Mouse (Mus musculus): Measurements from ENCODE around the gene Lrrc45.
"Not testable (repeated sequence)": the region's sequence is repeated elsewhere in the genome, so short reads cannot be mapped to it uniquely, and the experiment has no call there.

Lrrc45 gene

DNA sequence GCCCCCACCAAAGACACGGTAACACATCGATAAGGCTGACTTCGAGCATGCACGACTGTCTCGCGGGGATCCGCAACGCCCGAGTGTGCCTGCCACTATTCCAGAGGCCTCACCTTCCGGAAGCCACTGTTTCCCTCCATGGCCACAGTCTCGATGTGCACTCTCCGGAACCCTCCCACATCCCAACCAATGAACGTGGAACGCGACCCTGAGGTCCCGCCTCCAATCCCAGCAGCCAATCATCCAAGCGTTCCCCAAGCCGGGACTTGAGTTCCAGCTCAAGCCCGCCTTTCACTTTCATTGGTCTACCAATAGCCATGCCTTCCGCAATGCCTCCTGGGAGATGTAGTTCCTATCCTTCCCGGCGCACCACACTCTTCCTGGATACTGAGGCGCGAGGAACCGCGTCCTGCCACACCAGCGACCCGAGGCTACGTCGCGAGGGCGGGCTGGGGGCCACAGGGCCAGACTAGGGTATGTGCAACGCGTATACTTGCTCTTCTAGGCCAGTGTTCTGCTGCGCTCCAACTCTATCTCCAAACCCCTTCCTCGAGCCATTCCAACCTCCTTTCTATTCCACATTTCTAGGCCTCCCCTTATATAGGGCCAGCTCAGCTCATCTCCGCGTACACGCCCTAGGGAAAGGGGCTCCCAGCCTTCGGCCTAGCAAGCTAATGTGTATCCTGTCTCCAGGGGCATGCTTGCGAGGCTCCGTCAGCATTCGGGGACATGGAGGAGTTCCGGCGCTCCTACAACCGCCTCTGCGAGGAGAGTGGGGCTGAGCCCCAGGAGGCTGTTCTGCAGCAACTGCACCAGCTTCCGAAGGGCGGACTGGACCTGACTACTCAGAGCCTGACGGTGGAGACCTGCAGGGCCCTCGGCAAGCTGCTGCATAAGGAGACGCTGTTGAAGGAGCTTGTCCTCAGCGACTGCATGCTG lies at the start of gene Lrrc45, which contains the start of gene Cenpx:
Gene Lrrc45 (plus strand): TSS at position 346 of the 939 bp plus-strand sequence.
Gene Cenpx (minus strand): TSS at position 159 of the 939 bp plus-strand sequence.
- DNase-seq, result peak; percentile 99

DNA sequence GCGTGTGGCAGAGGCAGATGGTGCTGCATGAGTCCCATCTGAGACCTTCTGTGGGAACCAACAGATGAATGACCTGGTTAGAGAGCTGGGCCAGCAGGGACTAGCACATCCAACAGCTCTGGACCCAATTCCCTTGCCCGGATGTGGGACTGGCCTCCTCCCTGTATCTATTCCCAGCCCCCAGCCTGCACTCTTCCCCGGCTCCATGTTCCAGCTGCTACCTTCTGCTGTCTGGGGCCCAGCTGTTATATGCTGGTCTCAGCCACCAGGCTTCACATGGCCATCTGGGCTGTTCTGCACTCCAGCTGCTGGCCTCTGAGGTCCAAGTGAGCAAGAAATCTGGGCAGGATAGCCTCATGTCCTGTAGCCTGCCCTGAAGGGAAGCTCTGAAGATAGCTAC lies 48.3 kb upstream of the Lrrc45 start:
- DNase-seq, result no peak

DNA sequence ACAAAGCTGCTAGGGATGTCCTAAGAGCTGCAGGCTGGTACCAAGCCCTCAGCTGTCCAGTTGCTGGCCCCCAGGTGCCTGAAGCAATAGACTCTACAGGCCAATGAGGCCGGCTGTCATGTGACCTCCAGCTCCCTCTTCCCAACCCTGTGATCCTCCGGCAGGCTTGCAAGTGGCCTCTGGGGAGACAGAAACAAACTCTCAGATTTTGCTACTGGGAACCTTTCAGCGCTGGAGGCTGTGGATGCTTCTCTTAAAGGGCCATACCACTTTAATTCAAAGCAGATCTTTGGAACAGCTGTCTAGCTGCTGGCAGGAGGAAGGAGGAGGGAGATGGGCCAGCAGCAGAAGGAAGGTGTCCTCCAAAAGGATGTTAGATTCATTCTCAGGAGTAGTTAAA lies 47.1 kb upstream of the Lrrc45 start:
- no peak for DNase-seq

DNA sequence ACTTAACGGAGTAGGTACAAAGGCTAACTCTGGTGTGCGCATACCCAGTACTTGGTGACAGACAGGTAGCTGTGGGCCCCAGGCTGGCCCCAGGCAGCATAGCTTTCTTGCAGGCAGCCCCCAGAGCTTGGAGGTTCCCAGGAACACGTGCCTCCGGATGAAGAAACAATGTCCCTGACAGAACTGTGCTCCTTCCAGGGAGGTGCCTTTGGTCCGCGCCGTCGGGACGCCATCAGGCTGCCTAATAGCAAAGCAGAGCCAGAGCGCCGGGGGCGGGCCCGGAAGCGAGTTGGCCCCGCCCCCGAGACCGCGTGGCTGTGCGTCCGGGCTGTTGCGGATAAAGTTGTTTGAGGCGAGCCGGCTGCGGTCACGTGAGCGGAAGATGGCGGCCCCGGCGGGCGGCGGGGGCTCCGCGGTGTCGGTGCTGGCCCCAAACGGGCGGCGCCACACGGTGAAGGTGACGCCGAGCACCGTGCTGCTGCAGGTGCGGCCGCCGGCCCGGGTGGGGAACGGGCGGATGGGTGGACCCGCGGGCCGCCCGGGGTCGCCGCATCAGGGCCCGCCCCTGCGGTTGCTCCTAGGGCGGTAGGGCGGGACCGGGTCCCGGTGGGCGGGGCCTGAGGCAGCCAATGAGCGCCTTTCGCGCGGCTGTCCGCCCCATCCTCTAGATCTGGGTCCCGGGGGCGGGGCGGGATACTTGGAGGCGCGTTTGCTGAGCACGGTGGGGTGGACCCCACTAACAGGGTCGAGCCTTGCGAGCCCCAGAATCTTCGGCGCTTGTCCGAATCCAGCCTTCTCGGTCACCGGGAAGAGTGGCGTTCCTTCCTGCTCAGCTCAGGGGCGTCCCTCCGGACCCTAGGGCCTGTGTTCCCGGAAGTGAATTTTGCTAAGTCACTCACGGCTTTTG lies 40.8 kb upstream of the Lrrc45 start, which contains the start of gene Aspscr1:
Gene Aspscr1 (plus strand): TSS at position 287 of the 907 bp plus-strand sequence.
- DNase-seq, result peak; percentile 95

DNA sequence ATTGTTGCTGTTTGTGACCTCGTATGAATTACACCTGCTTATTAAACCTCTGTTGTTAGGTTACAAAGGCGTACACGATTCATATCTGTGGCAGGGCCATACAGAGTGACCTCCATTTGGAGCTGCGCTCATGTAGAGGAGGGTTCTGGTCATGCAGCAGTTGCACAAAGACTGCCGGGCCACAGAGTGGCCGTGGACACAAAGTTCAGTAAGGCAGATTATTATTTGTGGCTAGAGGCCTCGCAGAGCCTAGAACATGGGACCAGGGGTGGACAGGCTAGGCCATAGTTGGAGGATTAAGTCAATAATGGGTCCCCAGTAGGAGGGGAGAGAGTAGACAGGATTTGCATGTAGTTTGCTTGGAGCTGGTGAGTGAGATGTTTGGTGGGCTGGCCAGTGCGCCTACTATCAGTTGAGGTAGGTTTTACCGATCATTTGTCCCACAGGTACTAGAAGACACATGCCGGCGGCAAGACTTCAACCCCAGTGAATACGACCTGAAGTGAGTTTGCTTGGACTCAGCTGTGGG lies 40.1 kb upstream of the Lrrc45 start:
- no peak for DNase-seq

DNA sequence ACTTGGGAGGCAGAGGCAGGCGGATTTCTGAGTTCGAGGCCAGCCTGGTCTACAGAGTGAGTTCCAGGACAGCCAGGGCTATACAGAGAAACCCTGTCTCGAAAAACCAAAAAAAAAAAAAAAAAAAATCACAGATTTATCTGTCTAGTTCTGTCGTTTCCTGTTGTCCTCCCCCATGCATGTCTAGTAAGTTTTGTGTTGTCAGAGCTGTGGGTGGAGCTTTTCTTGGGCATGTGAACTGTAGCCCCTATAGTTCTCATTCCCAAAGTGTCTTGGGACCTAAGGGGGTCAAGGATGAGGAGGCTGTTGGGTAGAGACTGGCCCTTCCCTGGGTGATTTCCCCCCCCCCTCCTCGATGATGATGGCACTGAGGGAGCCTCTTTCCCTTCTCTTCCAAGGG lies 37.9 kb upstream of the Lrrc45 start:
- not testable (repeated sequence) for DNase-seq

DNA sequence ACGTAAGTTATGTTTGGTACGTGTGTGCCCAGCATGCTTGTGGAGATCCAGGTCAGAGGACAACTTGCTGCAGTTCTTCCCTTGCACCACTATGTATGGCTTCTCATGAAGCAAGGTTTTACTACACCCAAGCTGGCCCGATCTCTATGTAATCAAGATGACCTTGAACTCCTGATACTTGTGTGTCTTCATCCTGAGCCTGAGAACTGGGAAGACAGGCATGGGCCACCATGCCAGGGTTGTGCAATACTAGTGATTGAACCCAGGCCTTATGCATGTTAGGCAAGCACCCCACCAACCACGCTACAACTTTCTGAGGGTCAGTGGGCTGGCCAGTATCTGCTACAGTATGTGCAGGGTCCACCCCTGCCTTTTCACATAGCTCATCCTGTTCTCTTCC lies 36.8 kb upstream of the Lrrc45 start:
- DNase-seq, result no peak

DNA sequence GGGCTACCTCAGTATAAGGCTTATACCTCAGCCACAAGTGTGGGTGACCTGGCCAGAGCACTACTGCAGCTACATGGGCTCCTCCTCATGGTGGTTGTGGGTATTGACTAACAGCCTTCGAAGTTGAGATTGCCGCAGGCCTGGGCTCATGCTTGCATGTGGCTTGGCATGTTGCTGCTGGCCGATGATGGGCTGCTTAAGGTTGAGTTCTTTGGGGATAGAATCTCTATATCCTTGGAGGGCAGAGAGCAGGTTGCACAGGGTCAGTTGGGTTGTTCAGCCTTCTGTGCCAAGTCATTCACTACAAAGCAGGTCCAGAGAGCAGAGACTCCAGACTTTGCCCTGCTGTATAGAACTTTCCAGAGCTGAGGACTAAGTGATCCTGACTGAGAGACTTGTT lies 33.8 kb upstream of the Lrrc45 start:
- DNase-seq, result peak; percentile 88

DNA sequence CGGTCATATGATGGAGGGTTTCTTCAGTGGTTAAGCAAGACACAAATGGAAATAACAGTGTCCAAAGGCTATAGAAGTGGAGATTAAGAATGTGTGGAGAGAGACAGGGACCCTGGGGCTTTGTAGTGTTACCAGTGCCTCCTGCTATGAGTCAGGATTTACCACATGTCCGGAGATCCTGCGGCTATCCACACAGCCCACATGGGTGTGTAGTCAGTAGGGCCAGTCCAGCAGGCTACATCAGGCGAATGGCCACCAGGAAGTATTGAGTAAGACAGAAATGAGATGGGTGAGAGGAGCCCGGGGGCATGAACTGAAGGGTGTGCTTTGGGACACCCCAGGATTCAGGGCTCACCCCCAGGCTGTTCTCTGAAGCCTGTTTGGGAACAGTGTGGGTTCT lies 31.0 kb upstream of the Lrrc45 start:
- no peak for DNase-seq

DNA sequence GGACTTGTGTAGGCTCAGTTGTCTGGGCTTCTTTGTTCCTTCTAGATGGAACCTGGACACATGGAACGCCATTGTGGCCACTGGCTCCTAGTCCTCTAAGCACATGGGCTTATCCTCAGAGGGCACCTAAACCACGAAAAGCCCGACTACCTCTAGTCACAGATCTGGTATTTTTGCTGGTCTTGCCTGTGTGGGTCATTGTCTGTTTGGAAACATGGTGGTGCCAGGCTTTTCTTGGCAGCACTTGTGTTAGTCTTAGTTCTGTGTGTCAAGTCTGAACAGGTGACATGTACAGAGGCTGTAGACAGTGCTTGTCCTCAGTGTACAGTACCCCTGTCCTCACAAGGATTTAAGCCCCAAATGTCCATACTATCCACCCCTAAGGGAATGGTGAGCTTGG lies 30.2 kb upstream of the Lrrc45 start:
- no peak for DNase-seq

DNA sequence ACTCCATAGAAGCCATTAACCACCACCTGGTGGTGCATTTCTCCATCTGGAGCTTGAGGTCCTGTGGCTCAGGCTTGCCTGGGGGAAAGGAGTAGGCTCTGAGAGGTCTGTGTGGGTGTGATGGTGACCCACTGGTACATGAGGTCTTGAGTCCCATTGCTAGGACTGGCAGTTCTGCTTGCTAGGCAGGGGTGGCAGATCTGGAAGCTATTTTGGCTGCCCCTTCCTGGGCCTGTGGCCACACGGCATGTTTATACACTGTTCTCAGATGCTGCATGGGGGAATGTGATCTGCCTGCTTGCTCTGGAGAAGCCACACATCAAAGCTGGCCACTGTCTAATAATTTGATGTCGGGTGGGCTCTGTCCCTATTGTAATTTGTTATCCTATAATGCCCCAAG lies 29.6 kb upstream of the Lrrc45 start:
- no peak for DNase-seq

DNA sequence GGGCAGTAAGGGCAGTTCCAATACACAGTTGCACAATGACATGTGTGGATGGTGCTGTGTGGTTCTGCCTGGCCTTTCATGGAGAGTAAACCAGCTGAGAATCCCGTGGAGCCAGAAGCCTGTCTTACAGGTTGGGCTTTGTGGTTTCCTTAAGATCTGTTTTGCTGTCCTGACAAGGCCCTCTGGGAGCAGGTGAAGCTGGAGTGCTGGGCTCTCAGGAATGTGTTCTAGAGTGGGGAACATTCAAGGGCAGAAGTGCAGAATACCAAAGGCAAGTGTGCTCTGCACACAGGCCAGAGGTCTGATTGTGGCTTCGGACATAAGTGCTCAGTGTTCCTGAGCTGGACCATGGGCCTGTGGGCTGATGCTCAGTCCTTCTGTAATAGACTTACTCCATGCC lies 29.1 kb upstream of the Lrrc45 start:
- DNase-seq, result no peak

DNA sequence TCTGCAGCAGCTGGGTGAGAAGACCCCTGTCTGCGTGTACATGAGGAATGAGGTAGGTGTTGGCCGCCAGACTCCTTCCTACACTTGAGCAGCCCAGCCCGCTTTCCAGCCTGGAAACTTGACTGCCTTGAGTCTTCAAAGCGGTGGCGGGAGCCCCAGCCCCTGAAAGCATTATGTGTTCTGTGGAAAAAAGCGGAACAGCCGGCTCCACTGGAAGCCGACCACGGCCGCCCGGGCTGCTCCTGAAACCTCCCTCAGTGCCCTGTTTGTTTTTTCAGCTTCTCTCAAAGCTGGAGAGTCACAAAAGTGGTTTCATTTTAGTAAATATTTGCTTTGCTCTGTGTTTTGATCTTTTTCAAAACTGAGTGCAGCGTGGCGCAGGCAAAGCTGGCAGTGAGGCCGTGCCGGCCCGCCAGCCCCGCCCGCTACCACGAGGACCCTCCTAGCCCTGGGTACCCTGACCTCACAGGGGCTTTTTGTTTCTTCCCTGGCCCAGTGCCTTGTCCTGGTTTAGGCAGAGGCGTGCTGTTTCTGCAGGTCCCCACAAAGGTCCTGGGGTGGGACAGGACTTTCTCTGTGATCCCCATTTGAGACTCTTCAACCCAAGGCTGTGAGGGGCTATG lies 27.0 kb upstream of the Lrrc45 start:
- no peak for DNase-seq

DNA sequence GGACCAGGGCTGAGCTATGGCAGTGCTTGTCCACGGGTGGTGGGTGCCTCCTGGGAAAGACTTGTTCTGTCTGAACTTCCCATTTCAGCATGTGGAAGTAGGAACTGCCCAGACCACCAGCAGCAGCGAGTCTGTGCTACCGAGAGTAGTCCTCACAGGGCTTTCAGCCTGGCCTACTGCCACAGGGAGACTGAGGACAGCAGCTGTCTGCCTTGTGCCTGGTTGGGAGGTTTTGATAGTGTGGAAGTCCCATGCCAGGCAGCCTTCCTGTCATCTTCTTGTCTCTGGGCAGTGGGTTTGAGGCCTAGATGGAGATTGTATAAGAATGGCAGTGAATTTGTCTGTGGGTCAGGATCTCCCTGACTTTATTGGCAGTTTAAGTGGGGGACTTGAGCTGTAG lies 24.4 kb upstream of the Lrrc45 start:
- no peak for DNase-seq

DNA sequence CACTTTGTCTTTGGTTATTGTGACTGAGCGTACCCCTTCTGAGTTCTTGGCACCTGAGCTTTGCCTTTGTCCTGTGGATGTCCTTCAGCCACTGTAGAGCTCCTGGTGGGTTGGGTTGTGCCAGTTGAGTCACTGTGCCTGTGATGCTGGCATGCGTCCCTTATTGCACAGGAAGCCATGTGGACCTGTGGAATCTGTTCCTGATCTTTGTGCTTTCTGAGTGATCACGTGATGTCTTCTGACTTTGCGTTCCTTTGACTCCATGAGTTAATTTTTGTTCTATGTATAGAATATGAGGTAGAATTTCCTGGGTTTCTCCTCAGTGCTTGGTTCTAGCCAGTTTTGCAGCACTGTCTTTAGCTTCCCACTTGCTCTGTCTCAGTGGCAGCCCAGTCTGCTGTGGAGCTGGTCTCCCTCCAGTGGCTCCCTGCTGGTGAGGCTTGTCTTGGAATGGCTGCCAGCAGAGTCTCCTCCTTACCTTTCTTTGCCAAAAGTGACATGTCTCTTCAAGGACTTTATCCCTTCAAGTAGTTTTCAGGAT lies 21.2 kb upstream of the Lrrc45 start:
- peak; percentile 84 for DNase-seq

DNA sequence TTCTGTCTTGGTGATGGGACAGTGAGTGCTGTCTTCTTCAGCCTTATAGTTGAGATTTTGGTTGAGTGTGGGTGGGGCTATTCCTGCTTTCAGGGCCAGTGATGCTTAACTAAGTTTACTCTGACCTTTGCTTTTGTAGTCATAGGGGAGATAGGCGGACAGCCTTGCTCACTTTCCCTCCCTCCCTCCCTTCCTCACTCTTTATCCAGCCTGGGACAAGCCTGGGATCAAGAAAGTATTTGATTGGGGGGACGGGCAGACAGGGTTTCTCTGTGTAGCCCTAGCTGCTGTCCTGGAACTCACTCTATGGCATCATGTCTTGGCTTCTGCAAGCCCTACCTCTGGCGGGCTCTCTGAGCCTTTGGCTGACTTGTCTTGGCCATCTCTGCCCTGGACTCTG lies 20.3 kb upstream of the Lrrc45 start:
- peak; percentile 36 for DNase-seq

DNA sequence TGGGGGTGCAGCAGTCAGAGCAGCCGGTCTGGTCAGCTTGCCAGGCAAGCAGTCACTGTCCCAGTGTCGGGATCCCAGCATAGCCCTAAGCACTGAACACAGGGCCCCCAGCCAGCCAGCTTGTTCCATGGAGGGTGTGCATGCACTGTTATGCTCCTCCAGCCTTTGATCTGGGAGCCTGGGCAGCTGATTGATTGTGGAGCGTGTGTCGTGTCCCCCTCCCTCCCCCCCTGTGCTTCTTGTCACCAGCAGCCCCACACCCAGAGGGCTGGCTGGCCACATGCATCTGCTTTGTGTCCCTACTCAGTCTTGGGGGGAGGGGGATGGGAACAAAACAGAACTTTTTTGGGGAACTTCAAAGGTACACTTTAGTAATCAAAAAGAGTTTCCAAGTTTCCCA lies 18.5 kb upstream of the Lrrc45 start:
- no peak for DNase-seq

DNA sequence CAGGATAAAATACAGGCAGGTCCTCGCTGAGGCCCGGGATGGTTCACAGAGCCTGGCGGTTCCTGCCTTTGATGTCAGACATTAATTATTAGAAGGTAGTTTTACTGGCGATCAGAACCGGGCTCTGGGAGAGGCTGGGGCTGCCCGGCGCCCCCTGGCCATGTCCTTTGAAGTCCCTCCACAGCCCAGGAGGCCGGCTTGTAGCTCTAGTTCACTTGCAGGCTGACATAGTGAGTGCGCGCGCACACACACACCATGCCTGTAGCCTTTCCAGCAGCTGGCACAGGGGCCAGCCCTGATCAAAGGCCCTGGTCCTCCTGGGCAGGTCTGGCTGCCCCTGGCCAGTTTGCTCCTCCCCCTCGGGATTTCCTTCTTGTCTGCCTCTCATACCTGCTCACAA lies 18.1 kb upstream of the Lrrc45 start:
- peak; percentile 80 for DNase-seq

DNA sequence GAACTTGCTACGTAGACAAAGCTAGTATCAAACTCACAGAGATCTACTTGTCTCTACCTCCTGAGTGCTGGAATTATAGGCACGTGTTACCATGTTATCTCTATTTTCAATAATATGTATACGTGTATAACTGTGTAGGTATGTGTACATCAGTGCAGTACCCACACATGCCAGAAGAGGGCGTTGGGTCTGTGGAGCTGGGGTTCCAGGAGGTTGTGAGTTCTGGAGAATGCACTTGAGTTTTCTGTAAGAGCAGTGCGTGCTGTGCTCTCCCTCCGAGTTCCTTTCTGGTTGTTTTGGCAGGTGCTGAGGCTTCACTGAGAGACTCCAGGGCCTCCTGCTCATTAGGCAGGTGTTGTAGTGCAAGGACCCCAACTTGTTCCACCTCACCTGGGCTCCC lies 17.2 kb upstream of the Lrrc45 start:
- no peak for DNase-seq

DNA sequence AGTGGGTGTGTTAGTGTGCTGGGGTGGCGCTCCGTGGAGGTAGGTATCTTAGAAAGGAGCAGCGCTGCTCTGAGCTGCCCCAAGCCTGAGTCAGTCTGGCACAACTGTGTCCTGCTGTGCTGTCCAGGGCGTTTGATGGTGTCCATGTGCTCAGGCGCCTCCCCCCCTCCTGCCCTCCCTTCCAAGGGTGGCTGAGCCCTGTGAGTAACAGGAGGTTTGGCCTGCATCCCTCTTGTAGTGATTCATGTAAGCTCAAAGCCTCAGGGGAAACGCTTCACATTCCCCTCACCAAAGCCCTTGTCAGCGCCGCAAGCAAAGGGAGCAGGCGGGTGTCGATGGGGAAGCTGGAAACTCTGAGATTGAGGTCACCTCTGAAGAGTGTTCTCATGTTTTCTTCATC lies 16.0 kb upstream of the Lrrc45 start:
- DNase-seq, result no peak

DNA sequence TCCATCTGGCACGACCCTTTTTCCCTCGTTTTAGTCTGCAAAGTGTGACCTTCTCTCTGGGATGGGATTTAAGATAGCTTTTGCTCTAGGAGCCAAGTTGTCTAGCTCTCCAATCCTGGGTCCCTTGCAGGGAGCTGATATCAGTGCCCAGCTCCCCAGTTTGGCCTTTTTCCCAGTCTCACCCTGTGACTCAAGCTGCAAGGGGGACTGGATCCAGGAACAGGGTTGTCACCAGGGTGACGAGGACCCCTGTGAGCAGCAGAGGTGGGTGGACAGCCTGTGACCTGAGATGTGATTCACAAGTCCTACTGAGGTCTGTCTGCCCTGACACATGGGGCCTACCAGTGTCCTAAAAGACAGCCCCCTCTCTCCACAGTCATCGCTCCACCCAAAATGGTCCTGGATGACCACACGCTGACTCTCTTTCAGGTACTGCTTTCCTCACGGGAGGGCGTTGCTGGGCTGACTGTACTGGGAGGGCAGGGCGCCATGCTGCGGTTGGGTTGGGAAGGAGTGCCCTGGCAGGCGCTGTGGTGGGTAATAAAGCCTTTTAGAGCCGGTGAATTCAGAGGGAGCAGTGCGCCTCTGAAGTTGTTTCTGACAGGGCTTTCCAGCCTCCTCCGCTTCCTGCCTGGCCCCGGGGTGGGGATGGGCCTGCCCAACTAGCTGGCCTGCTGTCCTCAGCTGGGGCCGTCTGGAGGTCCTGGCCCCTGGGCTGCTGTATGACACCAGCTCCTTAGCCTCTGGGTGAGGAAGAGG lies 9.8 kb upstream of the Lrrc45 start:
- no peak for DNase-seq
